Mouse (Mus musculus) liver, embryonic 11.5 days (tissue): ENCODE results near the gene Gtf3c6. TPM values are rescaled to one million over a fixed set of nuclear protein-coding genes. Genes with fewer than 3 reads are reported as not detected.

Experiments used
- ATAC-seq: fragments of 200-750 bp; cut with Nextera tagmentation; replicated peaks from 2 replicates; pipeline ENCODE4 v1.8.0; 2017; ENCODE audit warnings: moderate number of reproducible peaks, mild to moderate bottlenecking, moderate TSS enrichment, moderate library complexity; ENCODE audit not compliant: low FRiP score
- DNase-seq: peaks from one replicate; pipeline ENCODE4 v3.0.0-alpha.2; 2017; ENCODE audit warnings: low spot score
- H3K27ac ChIP-seq: fragments of 300-500 bp; sonication (generic); 2 replicates; pipeline ENCODE4 v1.5.1; 2014; ENCODE audit warnings: mild to moderate bottlenecking, low read depth, low read length, control low read depth
- H3K27me3 ChIP-seq: fragments of 300-500 bp; sonication (generic); replicated peaks from 2 replicates; pipeline ENCODE4 v1.6.1; 2014; ENCODE audit warnings: low read length, mixed read lengths; ENCODE audit not compliant: control insufficient read depth, insufficient read depth
- H3K36me3 ChIP-seq: fragments of 300-500 bp; sonication (generic); 2 replicates; pipeline ENCODE4 v1.6.1; 2014; ENCODE audit warnings: mild to moderate bottlenecking, low read length, moderate library complexity, mixed read lengths; ENCODE audit not compliant: control insufficient read depth, insufficient read depth
- H3K4me1 ChIP-seq: fragments of 300-500 bp; sonication (generic); replicated peaks from 2 replicates; pipeline ENCODE4 v1.6.1; 2014; ENCODE audit warnings: low read length, mixed read lengths; ENCODE audit not compliant: control insufficient read depth, insufficient read depth
- H3K4me2 ChIP-seq: fragments of 300-500 bp; sonication (generic); 2 replicates; pipeline ENCODE4 v1.6.1; 2014; ENCODE audit warnings: mild to moderate bottlenecking, control low read depth, moderate library complexity
- H3K4me3 ChIP-seq: fragments of 300-500 bp; sonication (generic); 2 replicates; pipeline ENCODE4 v1.5.1; 2014; ENCODE audit warnings: low read depth, low read length, control low read depth
- H3K9ac ChIP-seq: fragments of 300-500 bp; sonication (generic); 2 replicates; pipeline ENCODE4 v1.6.1; 2014; ENCODE audit warnings: low read depth, low read length, control low read depth
- H3K9me3 ChIP-seq: fragments of 300-500 bp; sonication (generic); 2 replicates; pipeline ENCODE4 v1.6.1; 2016; ENCODE audit warnings: low read length, inconsistent platforms, mixed read lengths; ENCODE audit not compliant: control insufficient read depth
- WGBS: fragments of 180-500 bp; shearing (Covaris S2); extraction: QIAGEN DNeasy Blood & Tissue Kit; methylation state at CpG from one replicate; pipeline ENCODE4 v1.1.7; 2014; 5-methylcytosine and 5-hydroxymethylcytosine counted together
- polyA plus RNA-seq: library from polyadenylated mRNA; unstranded; fragments of >200 nt; fragmentation: Nextera tagmentation; extraction: Ambion mirVana; gene quantifications from 2 replicates; pipeline ENCODE4 v1.2.1, GENCODE M21; 2014

The Gtf3c6 gene
- polyA plus RNA-seq, 1 experiment from 2014 or later: 117 TPM

GRCm38 (mm10) chr10:40263691-40264090 is 5.8 kb upstream of the Gtf3c6 start:
- Histone ChIP-seq H3K4me2 (no peak overlapping the region), H3K36me3 (no peaks in the 10 kb centered on the region), H3K9me3 (no peaks in the 10 kb centered on the region), H3K27me3 (no peaks in the 10 kb centered on the region), H3K4me3 (no peak overlapping the region), H3K27ac (no peak overlapping the region), H3K4me1 (peaks cover 6% of the 10 kb centered on the region), H3K9ac (no peak overlapping the region)
- DNase-seq: no peak
- ATAC-seq: no peak
- WGBS: 83% methylated on average over 4 of the region's 4 CpGs

GRCm38 (mm10) chr10:40262200-40262599 is 4.3 kb upstream of the Gtf3c6 start:
- no peak overlapping the region for H3K4me2 ChIP-seq
- no peaks in the 10 kb centered on the region for H3K27me3 ChIP-seq
- 85% methylated on average over 6 of the region's 6 CpGs for WGBS
- peaks cover 6% of the 10 kb centered on the region for H3K4me1 ChIP-seq
- no peak overlapping the region for H3K27ac ChIP-seq
- no peak overlapping the region for H3K4me3 ChIP-seq
- no peaks in the 10 kb centered on the region for H3K36me3 ChIP-seq
- H3K9ac ChIP-seq: no peak overlapping the region
- H3K9me3 ChIP-seq: no peaks in the 10 kb centered on the region
- ATAC-seq (no peak), DNase-seq (no peak)

- 38% methylated on average over 5 of the region's 5 CpGs for WGBS
- no peak for ATAC-seq
- no peak for DNase-seq
- H3K9ac ChIP-seq: no peak overlapping the region
- peaks cover 13% of the 10 kb centered on the region for H3K4me1 ChIP-seq
- no peak overlapping the region for H3K27ac ChIP-seq
- no peaks in the 10 kb centered on the region for H3K27me3 ChIP-seq
- no peak overlapping the region for H3K4me2 ChIP-seq
- H3K36me3 ChIP-seq: no peaks in the 10 kb centered on the region
- no peak overlapping the region for H3K4me3 ChIP-seq
- no peaks in the 10 kb centered on the region for H3K9me3 ChIP-seq
Observed at GRCm38 (mm10) chr10:40260305-40260704, 2.4 kb upstream of the Gtf3c6 start.

DNA sequence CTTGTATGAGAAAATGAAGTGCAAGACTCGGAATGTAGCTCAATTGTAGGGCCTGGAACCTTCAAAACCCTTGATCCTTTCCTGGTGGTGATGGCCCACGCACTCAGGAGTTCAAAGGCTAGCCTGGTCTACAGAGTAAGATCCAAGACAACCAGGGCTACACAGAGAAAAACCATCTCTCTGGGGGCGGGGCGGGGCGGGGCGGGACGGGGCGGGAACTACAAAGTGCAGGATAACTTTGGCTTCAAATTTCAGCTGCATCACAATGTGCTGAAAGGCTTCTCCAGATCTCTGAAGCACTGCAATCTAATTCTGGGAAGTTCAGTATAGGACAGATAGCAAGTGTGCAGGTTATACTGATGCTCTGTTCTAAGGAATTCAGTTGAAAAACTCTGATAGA is 1.6 kb upstream of the Gtf3c6 start:
- Histone ChIP-seq H3K9ac (no peak overlapping the region), H3K4me3 (no peak overlapping the region; the same call in 1 of the 2 replicates), H3K4me2 (peak overlapping the region; percentile 23), H3K9me3 (no peaks in the 10 kb centered on the region), H3K27me3 (no peaks in the 10 kb centered on the region), H3K27ac (peak overlapping the region; percentile 95), H3K36me3 (no peaks in the 10 kb centered on the region), H3K4me1 (peaks cover 13% of the 10 kb centered on the region)
- DNase-seq (no peak), ATAC-seq (no peak)
- 11% methylated on average over 8 of the region's 8 CpGs for WGBS

DNA sequence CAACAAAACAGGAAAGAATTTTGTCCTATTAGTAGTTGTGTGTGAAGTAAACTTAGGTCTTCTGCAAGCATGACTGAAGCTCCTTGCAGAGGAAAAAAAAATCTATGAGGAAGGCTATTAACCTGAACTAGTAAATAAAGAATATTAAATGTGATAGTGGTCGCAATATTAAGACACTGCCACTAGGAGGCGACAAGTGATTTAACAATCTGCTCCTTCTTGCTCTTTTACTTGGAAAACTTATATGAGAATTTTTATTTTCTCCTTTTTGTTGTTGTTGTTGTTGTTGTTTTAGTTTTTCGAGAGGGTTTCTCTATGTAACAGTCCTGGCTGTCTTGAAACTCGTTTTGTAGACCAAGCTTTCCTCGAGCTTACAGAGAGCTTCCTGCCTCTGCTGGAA is 1.1 kb upstream of the Gtf3c6 start:
- Histone ChIP-seq H3K4me2 (peak overlapping the region; percentile 75), H3K27ac (peak overlapping the region; percentile 95), H3K36me3 (no peaks in the 10 kb centered on the region), H3K9me3 (no peaks in the 10 kb centered on the region), H3K9ac (no peak overlapping the region; the same call in 1 of the 2 replicates), H3K27me3 (no peaks in the 10 kb centered on the region), H3K4me3 (no peak overlapping the region), H3K4me1 (peaks cover 13% of the 10 kb centered on the region)
- WGBS: 3% methylated on average over 5 of the region's 5 CpGs
- no peak for DNase-seq
- no peak for ATAC-seq

GRCm38 (mm10) chr10:40258401-40258966 is 576 bp upstream of the Gtf3c6 start:
- H3K9me3 ChIP-seq: no peaks in the 10 kb centered on the region
- no peaks in the 10 kb centered on the region for H3K27me3 ChIP-seq
- DNase-seq (peak; percentile 79), ATAC-seq (peak; percentile 89)
- peaks cover 4% of the 10 kb centered on the region; the same call in 1 of the 2 replicates for H3K36me3 ChIP-seq
- H3K9ac ChIP-seq: no peak overlapping the region; the same call in 1 of the 2 replicates
- H3K4me3 ChIP-seq: peak overlapping the region; percentile 66; the same call in 1 of the 2 replicates
- under 1% methylated on average over 12 of the region's 12 CpGs for WGBS
- peaks cover 13% of the 10 kb centered on the region for H3K4me1 ChIP-seq
- peak overlapping the region; percentile 75 for H3K4me2 ChIP-seq
- H3K27ac ChIP-seq: peak overlapping the region; percentile 95

- Histone ChIP-seq H3K9me3 (no peaks in the 10 kb centered on the region), H3K9ac (peak overlapping the region; percentile 77), H3K4me3 (peak overlapping the region; percentile 66), H3K27ac (peak overlapping the region; percentile 95; the same call in 1 of the 2 replicates), H3K36me3 (peaks cover 10% of the 10 kb centered on the region), H3K4me1 (peaks cover 13% of the 10 kb centered on the region), H3K27me3 (no peaks in the 10 kb centered on the region), H3K4me2 (peak overlapping the region; percentile 75)
- DNase-seq (peak; percentile 65), ATAC-seq (peak; percentile 71)
- WGBS: 2% methylated on average over 5 of the region's 5 CpGs
Observed at GRCm38 (mm10) chr10:40256716-40257115, 1.2 kb downstream of the Gtf3c6 start.

DNA sequence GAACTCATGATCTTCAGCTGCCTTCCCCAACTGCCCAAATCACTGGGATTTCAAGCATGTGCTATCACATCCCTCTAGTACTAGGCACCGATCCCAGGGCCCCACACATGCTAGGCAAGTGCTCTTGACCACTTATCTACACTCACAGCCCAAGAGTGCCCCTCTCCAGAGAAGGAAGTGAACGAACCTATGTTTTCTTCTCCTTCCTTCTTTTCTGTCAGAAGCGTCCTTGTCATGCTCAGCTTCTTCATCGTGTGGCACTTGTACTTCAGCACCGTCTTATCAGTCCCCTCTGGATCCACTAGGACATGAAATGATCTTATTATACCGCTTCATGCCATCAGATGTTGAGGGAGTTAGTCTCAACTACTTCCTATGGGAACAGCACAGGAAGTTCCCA is 6.9 kb downstream of the Gtf3c6 start:
- H3K4me3 ChIP-seq: no peak overlapping the region
- WGBS: 56% methylated on average over 6 of the region's 6 CpGs
- H3K9ac ChIP-seq: no peak overlapping the region
- H3K36me3 ChIP-seq: peaks cover 21% of the 10 kb centered on the region
- H3K27ac ChIP-seq: no peak overlapping the region
- no peaks in the 10 kb centered on the region for H3K9me3 ChIP-seq
- H3K4me1 ChIP-seq: peaks cover 9% of the 10 kb centered on the region; the same call in 1 of the 2 replicates
- ATAC-seq (no peak), DNase-seq (no peak)
- no peaks in the 10 kb centered on the region for H3K27me3 ChIP-seq
- no peak overlapping the region; the same call in 1 of the 2 replicates for H3K4me2 ChIP-seq

DNA sequence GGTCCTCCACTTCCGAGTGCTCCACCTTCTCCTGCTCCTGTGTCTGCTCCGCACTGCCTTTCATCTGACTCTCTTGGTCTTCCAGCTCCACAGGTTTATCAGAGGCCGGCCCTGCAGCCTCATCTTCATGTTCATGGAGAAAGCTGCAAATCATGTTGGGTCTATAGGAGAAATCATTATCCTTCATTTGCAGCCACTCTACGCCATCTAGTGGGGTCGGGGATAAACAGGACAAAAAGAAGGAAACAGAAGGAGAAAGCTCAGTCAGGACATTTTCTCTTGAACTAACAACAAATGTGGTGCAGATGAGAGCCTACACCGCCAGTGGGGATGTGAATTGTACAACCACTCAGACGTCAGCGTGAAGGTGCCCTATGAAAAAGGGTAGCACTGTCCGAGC is 8.3 kb downstream of the Gtf3c6 start:
- Histone ChIP-seq H3K27me3 (no peaks in the 10 kb centered on the region), H3K4me1 (peaks cover 9% of the 10 kb centered on the region; the same call in 1 of the 2 replicates), H3K4me2 (no peak overlapping the region), H3K36me3 (peaks cover 21% of the 10 kb centered on the region), H3K4me3 (no peak overlapping the region), H3K9ac (no peak overlapping the region), H3K27ac (no peak overlapping the region), H3K9me3 (no peaks in the 10 kb centered on the region)
- DNase-seq: no peak
- WGBS: 86% methylated on average over 9 of the region's 9 CpGs
- ATAC-seq: no peak
